8 mouse cellular contexts compared by ENCODE assay signal in genomic region chr13:95961905-95962304, GRCm38 (mm10).
DNase-seq lines count a peak whose midpoint lies in the region; ATAC-seq and TF ChIP-seq lines count a peak whose summit lies in the region.

No protein-coding gene starts in this region.

- peak overlapping the region; percentile 79 for H3K9ac ChIP-seq in heart, embryonic 13.5 days
- H3K9ac ChIP-seq in liver, postnatal 0 days (replicated peaks): 0 out of 2 replicates have a peak overlapping the region, but pooled peaks have one; percentile 44

- H3K4me2 ChIP-seq in heart, embryonic 13.5 days: peak overlapping the region; percentile 87
- H3K4me2 ChIP-seq in liver, postnatal 0 days (ENCODE audit: low read depth, low read length): peak overlapping the region; percentile 71

- intact Hi-C loops in heart, postnatal 25 days (cut with DNase I): no loop called here
- intact Hi-C loops in left cerebral cortex, postnatal 36 days (cut with DNase I): no loop called here

- H3K4me1 ChIP-seq in heart, embryonic 13.5 days: peaks cover 55% of the 10 kb centered on the region
- peaks cover 58% of the 10 kb centered on the region for H3K4me1 ChIP-seq in hindbrain, embryonic 10.5 days (replicated peaks)
- H3K4me1 ChIP-seq in liver, postnatal 0 days (ENCODE audit: insufficient read depth): peaks cover 46% of the 10 kb centered on the region

- no peaks in the 10 kb centered on the region for H3K36me3 ChIP-seq in heart, embryonic 13.5 days
- no peaks in the 10 kb centered on the region for H3K36me3 ChIP-seq in hindbrain, embryonic 10.5 days
- no peaks in the 10 kb centered on the region for H3K36me3 ChIP-seq in liver, postnatal 0 days (replicated peaks; ENCODE audit: insufficient read depth, low read length)

- no peak overlapping the region for H3K27ac ChIP-seq in heart, embryonic 13.5 days (replicated peaks)
- H3K27ac ChIP-seq in hindbrain, embryonic 10.5 days: peak overlapping the region; percentile 81
- no peak overlapping the region for H3K27ac ChIP-seq in liver, postnatal 0 days (ENCODE audit: low read depth)

- no peak for DNase-seq in heart, postnatal 25 days (ENCODE audit: low spot score)
- peak; percentile 53 for DNase-seq in T-cell, adult 2 months (ENCODE audit: low spot score)
- no peak for DNase-seq in hindbrain, embryonic 10.5 days (ENCODE audit: low spot score)
- DNase-seq in liver, postnatal 0 days: no peak
- DNase-seq in adrenal gland, postnatal 4 days (ENCODE audit: low spot score in 2 of 2): no peak
- DNase-seq in adrenal gland, postnatal 25 days: no peak
- no peak for DNase-seq in left cerebral cortex, postnatal 36 days (ENCODE audit: low spot score in 2 of 2)

- H3K27me3 ChIP-seq in heart, embryonic 13.5 days (replicated peaks): no peaks in the 10 kb centered on the region
- peaks cover 15% of the 10 kb centered on the region for H3K27me3 ChIP-seq in hindbrain, embryonic 10.5 days (ENCODE audit: insufficient read depth, poor library complexity, severe bottlenecking)
- no peaks in the 10 kb centered on the region for H3K27me3 ChIP-seq in liver, postnatal 0 days (ENCODE audit: insufficient read depth, low read length)

- 10% methylated on average over 7 of the region's 7 CpGs for WGBS in heart, embryonic 13.5 days
- WGBS in hindbrain, embryonic 10.5 days: 22% methylated on average over 7 of the region's 7 CpGs
- 25% methylated on average over 7 of the region's 7 CpGs for WGBS in liver, postnatal 0 days (ENCODE audit: insufficient replicate concordance)

- no peaks in the 10 kb centered on the region for H3K9me3 ChIP-seq in heart, embryonic 13.5 days
- H3K9me3 ChIP-seq in hindbrain, embryonic 10.5 days: no peaks in the 10 kb centered on the region
- H3K9me3 ChIP-seq in liver, postnatal 0 days (ENCODE audit: low read length): no peaks in the 10 kb centered on the region

- TF ChIP-seq CTCF in liver, postnatal 0 days (IDR thresholded peaks at IDR 0.05; ENCODE audit: low read depth): no peak

- no peak for ATAC-seq in heart, embryonic 13.5 days (ENCODE audit: extremely low read depth, insufficient number of reproducible peaks, low FRiP score, low TSS enrichment)
- peak; percentile 32; the same call in 1 of the 2 replicates for ATAC-seq in liver, postnatal 0 days

- TF ChIP-seq EP300 in liver, postnatal 0 days (IDR thresholded peaks at IDR 0.05; ENCODE audit: low read depth): no peak

- H3K4me3 ChIP-seq in heart, embryonic 13.5 days: peak overlapping the region; percentile 58
- H3K4me3 ChIP-seq in hindbrain, embryonic 10.5 days: peak overlapping the region; percentile 50
- H3K4me3 ChIP-seq in liver, postnatal 0 days (ENCODE audit: low read depth, low read length): peak overlapping the region; percentile 45
